Mouse (Mus musculus) thymus, adult 2 months (tissue): ENCODE measurements around the gene Mysm1.

ENCODE experiments used
- CTCF ChIP-seq: fragments of 200-500 bp; IDR thresholded peaks from 2 replicates; pipeline ENCODE4 v1.5.1; 2012; ENCODE audit warnings: mild to moderate bottlenecking, control low read depth, low read length, moderate library complexity, borderline replicate concordance; ENCODE audit not compliant: control insufficient read depth, poor library complexity, insufficient read depth; ENCODE audit errors: extremely low read depth
- POLR2A ChIP-seq: fragments of 200-500 bp; IDR thresholded peaks from 2 replicates; pipeline ENCODE4 v1.6.1; 2012; ENCODE audit warnings: mild to moderate bottlenecking, low read length, control low read depth, moderate library complexity; ENCODE audit not compliant: control insufficient read depth, poor library complexity, insufficient read depth; ENCODE audit errors: extremely low read depth

GRCm38 (mm10) chr4:95025847-95026600 is 47.1 kb upstream of the Mysm1 start:
- TF ChIP-seq CTCF (no peak), POLR2A (no peak)
